Mouse (Mus musculus) neural tube, embryonic 13.5 days (tissue): ENCODE data around the gene Zcchc4. TPM values are rescaled to one million over a fixed set of nuclear protein-coding genes. Genes with fewer than 3 reads are reported as not detected.
"Not testable (repeated sequence)": the region's sequence is repeated elsewhere in the genome, so short reads cannot be mapped to it uniquely, and the experiment has no call there.

Experiments used
- ATAC-seq: fragments of 200-750 bp; cut with Nextera tagmentation; 2 replicates; pipeline ENCODE4 v1.8.0; 2017; ENCODE audit warnings: low read depth, mild to moderate bottlenecking, moderate TSS enrichment, moderate library complexity
- H3K27ac ChIP-seq: fragments of 300-500 bp; sonication (generic); replicated peaks from 2 replicates; pipeline ENCODE4 v1.5.1; 2015; ENCODE audit warnings: moderate library complexity, mild to moderate bottlenecking, inconsistent platforms
- H3K27me3 ChIP-seq: fragments of 300-500 bp; sonication (generic); 2 replicates; pipeline ENCODE4 v1.6.1; 2015; ENCODE audit warnings: mild to moderate bottlenecking, inconsistent platforms
- H3K36me3 ChIP-seq: fragments of 300-500 bp; sonication (generic); 2 replicates; pipeline ENCODE4 v1.6.1; 2015; ENCODE audit warnings: mild to moderate bottlenecking, inconsistent platforms
- H3K4me1 ChIP-seq: fragments of 300-500 bp; sonication (generic); replicated peaks from 2 replicates; pipeline ENCODE4 v1.6.1; 2015; ENCODE audit warnings: inconsistent platforms
- H3K4me2 ChIP-seq: fragments of 300-500 bp; sonication (generic); 2 replicates; pipeline ENCODE4 v1.6.1; 2015; ENCODE audit warnings: inconsistent platforms, mild to moderate bottlenecking, moderate library complexity
- H3K4me3 ChIP-seq: fragments of 300-500 bp; sonication (generic); 2 replicates; pipeline ENCODE4 v1.5.1; 2015; ENCODE audit warnings: mild to moderate bottlenecking, inconsistent platforms
- H3K9ac ChIP-seq: fragments of 300-500 bp; sonication (generic); 2 replicates; pipeline ENCODE4 v1.6.1; 2015; ENCODE audit warnings: moderate library complexity, mild to moderate bottlenecking, inconsistent platforms
- H3K9me3 ChIP-seq: fragments of 300-500 bp; sonication (generic); 2 replicates; pipeline ENCODE4 v1.6.1; 2016; ENCODE audit warnings: inconsistent platforms
- WGBS: fragments of 180-500 bp; shearing (Covaris S2); methylation state at CpG from one replicate; pipeline ENCODE4 v1.1.7; 2015; 5-methylcytosine and 5-hydroxymethylcytosine counted together
- polyA plus RNA-seq: library from polyadenylated mRNA; unstranded; fragments of >200 nt; fragmentation: Nextera tagmentation; extraction: Ambion mirVana; gene quantifications from 2 replicates; pipeline ENCODE4 v1.2.1, GENCODE M21; 2015

Zcchc4 gene
- polyA plus RNA-seq, 1 experiment from 2014 or later: 11.4 TPM

DNA sequence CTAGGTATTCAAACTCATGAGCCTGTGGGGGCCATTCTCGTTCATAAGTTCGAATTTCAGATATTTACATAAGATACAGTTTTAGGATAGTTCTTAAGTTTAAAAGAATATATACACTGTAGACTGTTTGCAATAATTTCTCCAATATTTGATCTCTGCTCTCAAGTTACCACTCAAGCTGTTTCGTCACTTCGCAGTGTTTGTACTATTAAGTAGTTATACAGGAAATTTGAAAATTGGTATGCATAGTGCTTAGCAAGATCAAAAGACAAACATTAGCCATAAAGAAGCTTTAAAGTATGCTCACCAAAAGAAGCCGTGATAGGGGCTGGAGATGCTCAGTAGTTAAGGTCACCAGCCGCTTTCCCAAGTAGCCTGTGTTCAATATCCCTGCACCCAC, 19.2 kb upstream of the Zcchc4 start:
- H3K27ac ChIP-seq: no peak overlapping the region
- H3K4me1 ChIP-seq: no peaks in the 10 kb centered on the region
- no peak overlapping the region for H3K4me3 ChIP-seq
- H3K27me3 ChIP-seq: no peaks in the 10 kb centered on the region
- no peaks in the 10 kb centered on the region for H3K9me3 ChIP-seq
- H3K4me2 ChIP-seq: no peak overlapping the region
- H3K9ac ChIP-seq: no peak overlapping the region
- ATAC-seq: no peak
- 93% methylated on average over 6 of the region's 6 CpGs for WGBS
- peaks cover 4% of the 10 kb centered on the region; the same call in 1 of the 2 replicates for H3K36me3 ChIP-seq

GRCm38 (mm10) chr5:52762586-52762985, 12.6 kb upstream of the Zcchc4 start:
- H3K9ac ChIP-seq: 0 out of 2 replicates have a peak overlapping the region, but pooled peaks have one; percentile 12
- no peaks in the 10 kb centered on the region for H3K4me1 ChIP-seq
- H3K4me3 ChIP-seq: no peak overlapping the region
- 84% methylated on average over 7 of the region's 7 CpGs for WGBS
- H3K4me2 ChIP-seq: no peak overlapping the region
- H3K27me3 ChIP-seq: no peaks in the 10 kb centered on the region
- no peak for ATAC-seq
- H3K9me3 ChIP-seq: no peaks in the 10 kb centered on the region
- H3K36me3 ChIP-seq: no peaks in the 10 kb centered on the region; the same call in 1 of the 2 replicates
- no peak overlapping the region for H3K27ac ChIP-seq

- ATAC-seq: no peak
- no peak overlapping the region for H3K4me3 ChIP-seq
- 88% methylated on average over 5 of the region's 5 CpGs for WGBS
- H3K36me3 ChIP-seq: peaks cover 11% of the 10 kb centered on the region
- H3K9me3 ChIP-seq: no peaks in the 10 kb centered on the region
- no peak overlapping the region for H3K27ac ChIP-seq
- H3K27me3 ChIP-seq: no peaks in the 10 kb centered on the region
- no peak overlapping the region for H3K9ac ChIP-seq
- no peaks in the 10 kb centered on the region for H3K4me1 ChIP-seq
- H3K4me2 ChIP-seq: no peak overlapping the region
Observed at GRCm38 (mm10) chr5:52774267-52774666, 942 bp upstream of the Zcchc4 start.

DNA sequence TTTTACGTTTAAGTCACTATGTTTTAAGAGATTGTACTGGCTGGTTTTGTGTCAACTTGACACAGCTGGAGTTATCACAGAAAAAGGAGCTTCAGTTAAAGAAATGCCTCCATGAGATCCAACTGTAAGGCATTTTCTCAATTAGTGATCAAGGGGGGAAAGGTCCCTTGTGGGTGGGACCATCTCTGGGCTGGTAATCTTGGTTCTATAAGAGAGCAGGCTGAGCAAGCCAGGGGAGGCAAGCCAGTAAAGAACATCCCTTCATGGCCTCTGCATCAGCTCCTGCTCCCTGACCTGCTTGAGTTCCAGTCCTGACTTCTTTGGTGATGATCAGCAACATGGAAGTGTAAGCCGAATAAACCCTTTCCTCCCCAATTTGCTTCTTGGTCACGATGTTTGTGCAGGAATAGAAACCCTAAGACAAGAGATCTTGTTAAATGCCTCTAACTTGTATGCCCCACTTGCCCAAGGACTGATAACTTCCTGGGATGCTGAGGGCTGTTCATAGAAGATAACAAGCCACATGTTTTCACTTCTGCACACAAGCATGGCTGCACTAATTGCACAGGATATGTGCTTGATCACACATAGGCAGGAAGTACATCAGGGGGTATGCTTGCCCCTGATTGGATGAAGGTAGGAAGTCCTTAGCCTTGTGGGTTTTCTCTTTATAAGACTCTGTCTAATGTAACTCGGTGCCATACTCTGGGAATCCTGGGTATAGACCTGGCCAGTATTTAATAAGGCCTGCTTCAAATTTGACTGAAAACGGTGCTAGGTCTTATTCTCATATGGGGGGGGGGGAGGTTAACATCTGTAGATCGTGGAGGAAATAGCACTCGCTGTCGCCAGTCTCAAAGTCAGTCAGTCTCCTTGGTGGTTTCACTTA, 1.5 kb downstream of the Zcchc4 start:
- not testable (repeated sequence) for H3K4me3 ChIP-seq, H3K4me2 ChIP-seq, H3K9me3 ChIP-seq, H3K9ac ChIP-seq, ATAC-seq, H3K4me1 ChIP-seq, H3K27ac ChIP-seq, H3K27me3 ChIP-seq, H3K36me3 ChIP-seq
- WGBS: 93% methylated on average over 8 of the region's 8 CpGs

GRCm38 (mm10) chr5:52782523-52783250, 7.5 kb downstream of the Zcchc4 start:
- peak; percentile 98 for ATAC-seq
- Histone ChIP-seq H3K27me3 (no peaks in the 10 kb centered on the region), H3K9me3 (no peaks in the 10 kb centered on the region), H3K4me2 (peak overlapping the region; percentile 69), H3K9ac (peak overlapping the region; percentile 87), H3K27ac (peak overlapping the region; percentile 92), H3K36me3 (peaks cover 14% of the 10 kb centered on the region; the same call in 1 of the 2 replicates), H3K4me1 (no peaks in the 10 kb centered on the region; the same call in 1 of the 2 replicates), H3K4me3 (peak overlapping the region; percentile 87)
- 4% methylated on average over 37 of the region's 37 CpGs for WGBS

GRCm38 (mm10) chr5:52783251-52783620, 8.0 kb downstream of the Zcchc4 start:
- Histone ChIP-seq H3K4me1 (no peaks in the 10 kb centered on the region; the same call in 1 of the 2 replicates), H3K27ac (peak overlapping the region; percentile 92), H3K36me3 (peaks cover 17% of the 10 kb centered on the region; the same call in 1 of the 2 replicates), H3K4me3 (peak overlapping the region; percentile 87), H3K27me3 (no peaks in the 10 kb centered on the region), H3K9me3 (no peaks in the 10 kb centered on the region), H3K4me2 (peak overlapping the region; percentile 69), H3K9ac (peak overlapping the region; percentile 87)
- under 1% methylated on average over 9 of the region's 9 CpGs for whole genome bisulfite sequencing
- peak; percentile 87 for ATAC-seq

- Histone ChIP-seq H3K9me3 (no peaks in the 10 kb centered on the region), H3K36me3 (peaks cover 18% of the 10 kb centered on the region; the same call in 1 of the 2 replicates), H3K27me3 (no peaks in the 10 kb centered on the region), H3K4me1 (no peaks in the 10 kb centered on the region; the same call in 1 of the 2 replicates), H3K4me2 (peak overlapping the region; percentile 69), H3K4me3 (peak overlapping the region; percentile 87; the same call in 1 of the 2 replicates), H3K9ac (no peak overlapping the region), H3K27ac (no peak overlapping the region)
- 88% methylated on average over 2 of the region's 2 CpGs for WGBS
- ATAC-seq: no peak
Observed at GRCm38 (mm10) chr5:52783957-52784356, 8.7 kb downstream of the Zcchc4 start.

GRCm38 (mm10) chr5:52786556-52787322, 11.5 kb downstream of the Zcchc4 start:
- H3K36me3 ChIP-seq: peaks cover 22% of the 10 kb centered on the region
- no peak for ATAC-seq
- H3K27ac ChIP-seq: no peak overlapping the region
- H3K4me3 ChIP-seq: no peak overlapping the region
- H3K4me1 ChIP-seq: no peaks in the 10 kb centered on the region; the same call in 1 of the 2 replicates
- WGBS: 87% methylated on average over 7 of the region's 7 CpGs
- H3K27me3 ChIP-seq: no peaks in the 10 kb centered on the region
- H3K9me3 ChIP-seq: no peaks in the 10 kb centered on the region
- no peak overlapping the region for H3K9ac ChIP-seq
- no peak overlapping the region for H3K4me2 ChIP-seq

GRCm38 (mm10) chr5:52793230-52793629, 18.0 kb downstream of the Zcchc4 start:
- Histone ChIP-seq H3K36me3 (peaks cover 28% of the 10 kb centered on the region), H3K4me3 (no peak overlapping the region), H3K4me2 (no peak overlapping the region), H3K27me3 (no peaks in the 10 kb centered on the region), H3K4me1 (no peaks in the 10 kb centered on the region), H3K9ac (no peak overlapping the region), H3K9me3 (no peaks in the 10 kb centered on the region), H3K27ac (no peak overlapping the region)
- 94% methylated on average over 9 of the region's 9 CpGs for WGBS
- no peak for ATAC-seq

GRCm38 (mm10) chr5:52794109-52794508, 18.9 kb downstream of the Zcchc4 start:
- WGBS: 99% methylated on average over 9 of the region's 9 CpGs
- no peak overlapping the region for H3K4me2 ChIP-seq
- H3K9ac ChIP-seq: no peak overlapping the region
- no peak overlapping the region for H3K27ac ChIP-seq
- no peaks in the 10 kb centered on the region for H3K9me3 ChIP-seq
- H3K4me3 ChIP-seq: no peak overlapping the region
- ATAC-seq: no peak
- no peaks in the 10 kb centered on the region for H3K4me1 ChIP-seq
- H3K27me3 ChIP-seq: no peaks in the 10 kb centered on the region
- H3K36me3 ChIP-seq: peaks cover 32% of the 10 kb centered on the region

DNA sequence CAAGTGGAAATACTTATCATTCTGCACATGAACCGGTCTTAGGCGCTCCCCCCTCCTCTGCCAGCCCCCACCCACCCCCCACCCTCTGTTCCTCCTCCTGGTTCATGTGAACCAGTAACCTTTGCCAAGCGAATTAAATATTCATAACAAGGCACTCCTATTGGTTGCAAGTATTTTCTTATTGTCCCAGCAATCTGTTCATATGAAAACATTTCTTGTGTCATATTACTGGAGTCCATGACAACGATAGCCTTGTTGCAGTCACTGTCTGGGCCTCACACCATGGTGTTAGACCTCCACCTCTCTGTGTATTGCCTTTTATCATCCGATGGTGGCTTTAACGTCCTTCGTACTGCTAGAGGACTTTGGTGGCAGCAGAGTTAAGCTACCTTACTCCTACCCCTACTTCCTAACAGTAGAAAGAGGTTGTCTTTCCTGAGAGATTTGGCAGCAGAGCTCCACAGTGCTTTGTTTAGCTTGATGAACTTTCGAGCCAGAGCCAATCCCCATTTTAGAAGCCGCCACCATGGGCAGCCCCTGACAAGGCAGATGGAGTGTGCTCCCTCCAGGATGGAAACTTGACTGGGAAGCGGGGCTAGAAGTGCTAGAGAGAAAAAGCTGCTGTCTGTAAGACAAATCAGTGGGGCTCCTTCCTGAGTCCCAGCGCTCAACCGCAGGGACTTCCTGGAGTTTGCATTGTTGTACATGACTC, 24.2 kb downstream of the Zcchc4 start:
- ATAC-seq: no peak
- no peak overlapping the region for H3K4me2 ChIP-seq
- H3K27me3 ChIP-seq: no peaks in the 10 kb centered on the region
- H3K9ac ChIP-seq: no peak overlapping the region
- H3K9me3 ChIP-seq: no peaks in the 10 kb centered on the region
- H3K36me3 ChIP-seq: peaks cover 41% of the 10 kb centered on the region
- 94% methylated on average over 12 of the region's 12 CpGs for WGBS
- no peak overlapping the region for H3K27ac ChIP-seq
- no peaks in the 10 kb centered on the region for H3K4me1 ChIP-seq
- H3K4me3 ChIP-seq: no peak overlapping the region
